Mouse (Mus musculus) liver, adult 2 months (tissue): ENCODE measurements at regions not wholly inside any gene's neighbourhood (a gene's known extent, or its start where the extent isn't known, plus 50 kb on each side); places are given as distances from the start of the nearest gene placed in this dataset.

Experiments used
- DNase-seq: peaks from one replicate; pipeline ENCODE4 v3.0.0-alpha.2; 2011; ENCODE audit warnings: low read depth, low spot score; ENCODE audit errors: extremely low read depth
- H3K27ac ChIP-seq: fragments of 200-500 bp; replicated peaks from 2 replicates; pipeline ENCODE4 v1.5.1; 2012; ENCODE audit warnings: low read depth, mild to moderate bottlenecking, control low read depth, inconsistent platforms, low read length; ENCODE audit not compliant: insufficient read depth
- H3K27me3 ChIP-seq: fragments of 200-500 bp; 2 replicates; pipeline ENCODE4 v1.6.1; 2012; ENCODE audit warnings: mild to moderate bottlenecking, moderate library complexity, low read length, inconsistent platforms; ENCODE audit not compliant: control insufficient read depth, insufficient read depth
- H3K36me3 ChIP-seq: fragments of 200-500 bp; 2 replicates; pipeline ENCODE4 v1.6.1; 2012; ENCODE audit warnings: low read length, inconsistent platforms; ENCODE audit not compliant: control insufficient read depth, insufficient read depth
- H3K4me1 ChIP-seq: fragments of 200-500 bp; 2 replicates; pipeline ENCODE4 v1.6.1; 2011; ENCODE audit warnings: low read length; ENCODE audit not compliant: control insufficient read depth, insufficient read depth
- H3K4me3 ChIP-seq: fragments of 200-500 bp; 2 replicates; pipeline ENCODE4 v1.5.1; 2011; ENCODE audit warnings: low read depth, mild to moderate bottlenecking, control low read depth, low read length, moderate library complexity; ENCODE audit not compliant: insufficient read depth
- H3K79me2 ChIP-seq: fragments of 200-500 bp; 2 replicates; pipeline ENCODE4 v1.6.1; 2012; ENCODE audit warnings: inconsistent platforms, mild to moderate bottlenecking, low read length, moderate library complexity; ENCODE audit not compliant: control insufficient read depth, insufficient read depth
- H3K9ac ChIP-seq: fragments of 200-500 bp; 2 replicates; pipeline ENCODE4 v1.6.1; 2012; ENCODE audit warnings: low read depth, mild to moderate bottlenecking, control low read depth, inconsistent platforms, low read length
- CTCF ChIP-seq: fragments of 200-500 bp; IDR thresholded peaks from 2 replicates; pipeline ENCODE4 v1.5.1; 2011; ENCODE audit warnings: low read depth, low read length, control low read depth
- POLR2A ChIP-seq: fragments of 200-500 bp; IDR thresholded peaks from 2 replicates; pipeline ENCODE4 v1.6.1; 2011; ENCODE audit warnings: low read length, control low read depth; ENCODE audit not compliant: insufficient read depth; ENCODE audit errors: extremely low read depth
- WGBS: fragments of 180-500 bp; shearing (Covaris S2); methylation state at CpG from one replicate; pipeline ENCODE4 v1.1.7; 2018; 5-methylcytosine and 5-hydroxymethylcytosine counted together

GRCm38 (mm10) chr1:78895112-78895511 lies 78.6 kb downstream of the Kcne4 start:
- no peaks in the 10 kb centered on the region for H3K79me2 ChIP-seq
- TF ChIP-seq POLR2A (no peak), CTCF (no peak)
- no peaks in the 10 kb centered on the region for H3K27me3 ChIP-seq
- no peak overlapping the region for H3K27ac ChIP-seq
- H3K4me3 ChIP-seq: no peak overlapping the region
- no peak overlapping the region for H3K9ac ChIP-seq
- DNase-seq: no peak
- no peaks in the 10 kb centered on the region for H3K4me1 ChIP-seq
- WGBS: 87% methylated on average over 2 of the region's 2 CpGs
- no peaks in the 10 kb centered on the region for H3K36me3 ChIP-seq

GRCm38 (mm10) chr1:78907591-78907990 lies 91.0 kb downstream of the Kcne4 start:
- 78% methylated on average over 1 of the region's 1 CpGs for WGBS
- H3K4me1 ChIP-seq: peaks cover 5% of the 10 kb centered on the region; the same call in 1 of the 2 replicates
- no peak overlapping the region for H3K27ac ChIP-seq
- H3K79me2 ChIP-seq: no peaks in the 10 kb centered on the region
- TF ChIP-seq POLR2A (no peak), CTCF (no peak)
- no peaks in the 10 kb centered on the region for H3K27me3 ChIP-seq
- peak; percentile 15 for DNase-seq
- H3K4me3 ChIP-seq: no peak overlapping the region
- no peaks in the 10 kb centered on the region for H3K36me3 ChIP-seq
- H3K9ac ChIP-seq: no peak overlapping the region

GRCm38 (mm10) chr1:78907991-78908390 lies 91.4 kb downstream of the Kcne4 start:
- DNase-seq: peak; percentile 70

GRCm38 (mm10) chr1:78913791-78914190 lies 97.2 kb downstream of the Kcne4 start:
- Histone ChIP-seq H3K36me3 (no peaks in the 10 kb centered on the region), H3K27me3 (no peaks in the 10 kb centered on the region), H3K27ac (no peak overlapping the region), H3K4me3 (peak overlapping the region; percentile 11; the same call in 1 of the 2 replicates), H3K9ac (no peak overlapping the region), H3K4me1 (peaks cover 2% of the 10 kb centered on the region), H3K79me2 (no peaks in the 10 kb centered on the region)
- DNase-seq: no peak
- 44% methylated on average over 2 of the region's 2 CpGs for WGBS
- TF ChIP-seq CTCF (no peak), POLR2A (no peak)

More at GRCm38 (mm10) chr1:78907991-78908390, 91.4 kb downstream of the Kcne4 start:
- no peak overlapping the region for H3K27ac ChIP-seq
- 34% methylated on average over 5 of the region's 5 CpGs for WGBS
- H3K4me3 ChIP-seq: no peak overlapping the region
- no peak overlapping the region for H3K9ac ChIP-seq
- H3K27me3 ChIP-seq: no peaks in the 10 kb centered on the region
- peaks cover 5% of the 10 kb centered on the region; the same call in 1 of the 2 replicates for H3K4me1 ChIP-seq
- no peaks in the 10 kb centered on the region for H3K36me3 ChIP-seq
- TF ChIP-seq CTCF: no peak
- TF ChIP-seq POLR2A: no peak
- H3K79me2 ChIP-seq: no peaks in the 10 kb centered on the region

- no peaks in the 10 kb centered on the region for H3K27me3 ChIP-seq
- H3K27ac ChIP-seq: no peak overlapping the region
- TF ChIP-seq POLR2A: no peak
- TF ChIP-seq CTCF: no peak
- no peaks in the 10 kb centered on the region for H3K4me1 ChIP-seq
- no peak overlapping the region for H3K9ac ChIP-seq
- H3K79me2 ChIP-seq: no peaks in the 10 kb centered on the region
- no peaks in the 10 kb centered on the region for H3K36me3 ChIP-seq
- H3K4me3 ChIP-seq: no peak overlapping the region
- WGBS: 85% methylated on average over 1 of the region's 1 CpGs
- no peak for DNase-seq
Measured at GRCm38 (mm10) chr1:78919863-78920262, 103.3 kb downstream of the Kcne4 start.

GRCm38 (mm10) chr1:78929975-78930374 lies 113.4 kb downstream of the Kcne4 start:
- H3K79me2 ChIP-seq: no peaks in the 10 kb centered on the region
- WGBS: 38% methylated on average over 1 of the region's 1 CpGs
- no peak overlapping the region for H3K9ac ChIP-seq
- H3K27ac ChIP-seq: no peak overlapping the region
- no peaks in the 10 kb centered on the region for H3K4me1 ChIP-seq
- H3K4me3 ChIP-seq: no peak overlapping the region
- TF ChIP-seq CTCF (no peak), POLR2A (no peak)
- peak; percentile 69 for DNase-seq
- H3K36me3 ChIP-seq: no peaks in the 10 kb centered on the region
- H3K27me3 ChIP-seq: no peaks in the 10 kb centered on the region
